Mouse (Mus musculus) ES-Bruce4 (cell line): ENCODE data around the gene Slc16a14. TPM values are rescaled to one million over a fixed set of nuclear protein-coding genes. Genes with fewer than 3 reads are reported as not detected.

Experiments
- H3K27ac ChIP-seq: 2 replicates; pipeline ENCODE4 v1.5.1; 2012; ENCODE audit warnings: low read length, inconsistent platforms; ENCODE audit not compliant: insufficient read depth
- H3K27me3 ChIP-seq: 2 replicates; pipeline ENCODE4 v1.6.1; 2012; ENCODE audit warnings: mild to moderate bottlenecking, low read length, inconsistent platforms; ENCODE audit not compliant: control insufficient read depth, poor library complexity, insufficient read depth, severe bottlenecking
- H3K36me3 ChIP-seq: 2 replicates; pipeline ENCODE4 v1.6.1; 2012; ENCODE audit warnings: inconsistent platforms, mild to moderate bottlenecking, low read length, moderate library complexity; ENCODE audit not compliant: control insufficient read depth, poor library complexity, insufficient read depth, severe bottlenecking
- H3K4me1 ChIP-seq: one replicate; pipeline ENCODE4 v1.8.1; 2011; ENCODE audit warnings: low read length; ENCODE audit not compliant: control insufficient read depth, insufficient read depth
- H3K4me3 ChIP-seq: 2 replicates; pipeline ENCODE4 v1.5.1; 2011; ENCODE audit warnings: low read depth, mild to moderate bottlenecking, low read length
- H3K9ac ChIP-seq: 2 replicates; pipeline ENCODE4 v1.6.1; 2012; ENCODE audit warnings: low read depth, mild to moderate bottlenecking, inconsistent platforms; ENCODE audit not compliant: poor library complexity, severe bottlenecking
- H3K9me3 ChIP-seq: replicated peaks from 2 replicates; pipeline ENCODE4 v1.6.1; 2012; ENCODE audit warnings: mild to moderate bottlenecking, low read length, inconsistent platforms; ENCODE audit not compliant: control insufficient read depth, poor library complexity, insufficient read depth, severe bottlenecking
- CTCF ChIP-seq: IDR thresholded peaks from one replicate; pipeline ENCODE4 v1.8.1; 2011; ENCODE audit warnings: low read depth, low read length
- EP300 ChIP-seq: IDR thresholded peaks from 2 replicates; pipeline ENCODE4 v1.6.1; 2011; ENCODE audit warnings: low read depth, low read length; ENCODE audit not compliant: insufficient read depth
- POLR2A ChIP-seq: IDR thresholded peaks from one replicate; pipeline ENCODE4 v1.8.1; 2011; ENCODE audit warnings: low read length; ENCODE audit not compliant: insufficient read depth
- polyA plus RNA-seq: library from polyadenylated mRNA; stranded (reverse); fragments of >200 nt; gene quantifications from 2 replicates; pipeline ENCODE4 v1.2.4, GENCODE M21; 2011; ENCODE audit warnings: low read depth; ENCODE audit not compliant: missing spikeins, insufficient read depth, insufficient read length

Gene Slc16a14
- polyA plus RNA-seq, 1 experiment = 0.54 TPM

- TF ChIP-seq EP300 (no peak), CTCF (no peak), POLR2A (no peak)
- Histone ChIP-seq H3K27me3 (no peaks in the 10 kb centered on the region; the same call in 1 of the 2 replicates), H3K4me3 (no peak overlapping the region), H3K9me3 (no peaks in the 10 kb centered on the region), H3K9ac (no peak overlapping the region), H3K36me3 (no peaks in the 10 kb centered on the region), H3K27ac (no peak overlapping the region), H3K4me1 (no peaks in the 10 kb centered on the region)
Observed at GRCm38 (mm10) chr1:84947390-84947789, 12.5 kb upstream of the Slc16a14 start.

GRCm38 (mm10) chr1:84945950-84946349, 11.0 kb upstream of the Slc16a14 start:
- Histone ChIP-seq H3K9ac (no peak overlapping the region), H3K27ac (no peak overlapping the region), H3K4me1 (no peaks in the 10 kb centered on the region), H3K4me3 (no peak overlapping the region), H3K9me3 (no peaks in the 10 kb centered on the region), H3K27me3 (no peaks in the 10 kb centered on the region; the same call in 1 of the 2 replicates), H3K36me3 (no peaks in the 10 kb centered on the region)
- TF ChIP-seq CTCF = no peak
- no peak for TF ChIP-seq POLR2A
- no peak for TF ChIP-seq EP300

- TF ChIP-seq CTCF (no peak), POLR2A (no peak), EP300 (no peak)
- Histone ChIP-seq H3K4me1 (no peaks in the 10 kb centered on the region), H3K36me3 (no peaks in the 10 kb centered on the region), H3K9ac (no peak overlapping the region), H3K9me3 (no peaks in the 10 kb centered on the region), H3K27me3 (no peaks in the 10 kb centered on the region; the same call in 1 of the 2 replicates), H3K27ac (no peak overlapping the region), H3K4me3 (no peak overlapping the region)
Observed at GRCm38 (mm10) chr1:84943549-84943948, 8.6 kb upstream of the Slc16a14 start.

- no peak overlapping the region for H3K4me3 ChIP-seq
- H3K4me1 ChIP-seq = no peaks in the 10 kb centered on the region
- no peaks in the 10 kb centered on the region for H3K36me3 ChIP-seq
- TF ChIP-seq CTCF (no peak), POLR2A (no peak), EP300 (no peak)
- H3K9me3 ChIP-seq = no peaks in the 10 kb centered on the region
- no peak overlapping the region for H3K27ac ChIP-seq
- no peak overlapping the region for H3K9ac ChIP-seq
- no peaks in the 10 kb centered on the region; the same call in 1 of the 2 replicates for H3K27me3 ChIP-seq
Observed at GRCm38 (mm10) chr1:84942666-84943065, 7.7 kb upstream of the Slc16a14 start.

GRCm38 (mm10) chr1:84940322-84940721, 5.4 kb upstream of the Slc16a14 start:
- Histone ChIP-seq H3K4me1 (no peaks in the 10 kb centered on the region), H3K4me3 (no peak overlapping the region), H3K27me3 (no peaks in the 10 kb centered on the region; the same call in 1 of the 2 replicates), H3K9me3 (no peaks in the 10 kb centered on the region), H3K36me3 (no peaks in the 10 kb centered on the region), H3K9ac (no peak overlapping the region), H3K27ac (no peak overlapping the region)
- TF ChIP-seq POLR2A (no peak), CTCF (no peak)

GRCm38 (mm10) chr1:84939466-84939865, 4.5 kb upstream of the Slc16a14 start:
- TF ChIP-seq POLR2A (no peak), CTCF (no peak), EP300 (no peak)
- H3K27ac ChIP-seq = no peak overlapping the region
- no peaks in the 10 kb centered on the region for H3K36me3 ChIP-seq
- no peak overlapping the region for H3K9ac ChIP-seq
- no peak overlapping the region for H3K4me3 ChIP-seq
- no peaks in the 10 kb centered on the region for H3K4me1 ChIP-seq
- H3K27me3 ChIP-seq = no peaks in the 10 kb centered on the region; the same call in 1 of the 2 replicates
- H3K9me3 ChIP-seq = no peaks in the 10 kb centered on the region
